Mouse (Mus musculus): ENCODE results near the gene Cbwd1.

Cbwd1 gene

GRCm38 (mm10) chr19:24977991-24978390, 16.6 kb upstream of the Cbwd1 start:
- DNase-seq (ENCODE audit: low read depth, low spot score), result no peak

- DNase-seq (ENCODE audit: low read depth, low spot score), result no peak
Observed at GRCm38 (mm10) chr19:24972701-24973390, 11.4 kb upstream of the Cbwd1 start.

GRCm38 (mm10) chr19:24971307-24971706, 9.9 kb upstream of the Cbwd1 start:
- DNase-seq (ENCODE audit: low read depth, low spot score), result no peak

- DNase-seq (ENCODE audit: low read depth, low spot score), result no peak
Observed at GRCm38 (mm10) chr19:24966941-24967340, 5.5 kb upstream of the Cbwd1 start.

- DNase-seq (ENCODE audit: low read depth, low spot score), result no peak
Observed at GRCm38 (mm10) chr19:24966203-24966602, 4.8 kb upstream of the Cbwd1 start.

GRCm38 (mm10) chr19:24958531-24958930, 2.9 kb downstream of the Cbwd1 start:
- DNase-seq (ENCODE audit: low read depth, low spot score), result no peak

GRCm38 (mm10) chr19:24945521-24946262, 15.7 kb downstream of the Cbwd1 start:
- no peak for DNase-seq (ENCODE audit: low read depth, low spot score)

- no peak for DNase-seq (ENCODE audit: low read depth, low spot score)
Observed at GRCm38 (mm10) chr19:24937084-24937483, 24.3 kb downstream of the Cbwd1 start.

GRCm38 (mm10) chr19:24929041-24929440, 32.4 kb downstream of the Cbwd1 start:
- no peak for DNase-seq (ENCODE audit: low read depth, low spot score)

GRCm38 (mm10) chr19:24920866-24921265, 40.5 kb downstream of the Cbwd1 start:
- DNase-seq (ENCODE audit: low read depth, low spot score), result no peak

- DNase-seq (ENCODE audit: low read depth, low spot score), result no peak
Observed at GRCm38 (mm10) chr19:24908385-24909155, 52.8 kb downstream of the Cbwd1 start.

- no peak for DNase-seq (ENCODE audit: low read depth, low spot score)
Observed at GRCm38 (mm10) chr19:24907655-24908054, 53.8 kb downstream of the Cbwd1 start.

GRCm38 (mm10) chr19:24902821-24903220, 58.6 kb downstream of the Cbwd1 start:
- no peak for DNase-seq (ENCODE audit: low read depth, low spot score)

- DNase-seq (ENCODE audit: low read depth, low spot score), result no peak
Observed at GRCm38 (mm10) chr19:24902256-24902655, 59.2 kb downstream of the Cbwd1 start.

- DNase-seq (ENCODE audit: low read depth, low spot score), result no peak
Observed at GRCm38 (mm10) chr19:24901666-24902065, 59.7 kb downstream of the Cbwd1 start.

GRCm38 (mm10) chr19:24900581-24901220, 60.7 kb downstream of the Cbwd1 start, which contains the start of gene Foxd4:
TSS of gene Foxd4 (minus strand) at chr19:24901197.
- no peak for DNase-seq (ENCODE audit: low read depth, low spot score)

GRCm38 (mm10) chr19:24899578-24900544, 61.5 kb downstream of the Cbwd1 start:
- no peak for DNase-seq (ENCODE audit: low read depth, low spot score)

- no peak for DNase-seq (ENCODE audit: low read depth, low spot score)
Observed at GRCm38 (mm10) chr19:24898737-24899577, 62.5 kb downstream of the Cbwd1 start.

- no peak for DNase-seq (ENCODE audit: low read depth, low spot score)
Observed at GRCm38 (mm10) chr19:24897896-24898736, 63.3 kb downstream of the Cbwd1 start.
